Mouse (Mus musculus): ENCODE data around the gene Card9. TPM values are rescaled to one million over a fixed set of nuclear protein-coding genes. Genes with fewer than 3 reads are reported as not detected.

Card9 gene
- polyA plus RNA-seq, 1 experiment: 2.5 TPM

DNA sequence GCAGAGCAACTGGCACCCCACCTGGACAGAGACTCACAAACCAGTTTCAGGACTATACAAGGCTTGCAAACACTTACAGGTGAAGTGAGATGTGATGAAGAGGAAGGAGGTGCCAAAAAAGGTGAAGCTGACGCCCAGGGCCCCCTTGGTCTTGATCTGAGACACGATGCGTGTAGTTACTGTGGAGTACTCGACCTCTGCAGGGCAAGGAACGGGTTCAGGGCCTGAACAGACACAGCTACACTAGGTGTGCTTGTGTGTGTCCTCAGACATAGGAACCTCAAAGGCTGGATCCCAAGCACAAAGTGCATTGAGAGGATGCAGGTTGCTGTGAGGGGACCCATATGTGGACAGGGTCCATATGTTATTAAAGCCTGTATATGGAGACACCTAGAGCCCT is 39.6 kb upstream of the Card9 start:
- Histone ChIP-seq H3K36me3 (ENCODE audit: control insufficient read depth, insufficient read depth, low read length) (peaks cover 2% of the 10 kb centered on the region; the same call in 1 of the 2 replicates), H3K4me3 (ENCODE audit: insufficient read depth, low read depth, low read length) (no peak overlapping the region), H3K27me3 (replicated peaks; ENCODE audit: control insufficient read depth, insufficient read depth, low read length) (no peaks in the 10 kb centered on the region), H3K27ac (ENCODE audit: insufficient read depth, low read depth, low read length) (no peak overlapping the region), H3K4me1 (ENCODE audit: control insufficient read depth, insufficient read depth, low read length) (peaks cover 11% of the 10 kb centered on the region; the same call in 1 of the 2 replicates)
- DNase-seq: no peak
- TF ChIP-seq POLR2A (IDR thresholded peaks at IDR 0.05; ENCODE audit: low read depth, low read length) (no peak), CTCF (conservative IDR thresholded peaks at IDR 0.05; ENCODE audit: insufficient read depth, insufficient read length, low read depth, low read length) (no peak)
- 84% methylated on average over 5 of the region's 5 CpGs for WGBS

DNA sequence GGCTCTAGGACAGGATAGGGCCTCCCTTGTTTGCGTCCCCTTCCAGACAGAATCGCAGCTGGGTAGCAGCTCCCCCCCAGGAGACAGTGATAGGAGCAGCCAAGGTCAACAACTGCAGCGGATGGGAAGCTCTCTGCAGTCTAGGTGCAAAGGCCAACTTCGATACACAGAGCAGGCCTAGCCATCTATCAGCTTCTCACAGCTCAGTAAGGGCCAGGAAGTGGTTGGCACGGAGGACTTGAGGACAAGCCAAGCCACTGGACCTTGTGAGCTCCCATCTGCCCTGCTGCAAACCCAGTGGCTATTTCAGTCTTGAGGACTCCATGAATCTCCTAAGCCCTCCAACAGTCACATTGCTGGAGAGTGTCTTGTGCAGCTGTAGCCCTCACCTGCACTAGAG is 38.9 kb upstream of the Card9 start:
- Histone ChIP-seq H3K27ac (ENCODE audit: insufficient read depth, low read depth, low read length) (no peak overlapping the region), H3K4me3 (ENCODE audit: insufficient read depth, low read depth, low read length) (no peak overlapping the region), H3K4me1 (ENCODE audit: control insufficient read depth, insufficient read depth, low read length) (peaks cover 11% of the 10 kb centered on the region; the same call in 1 of the 2 replicates), H3K27me3 (replicated peaks; ENCODE audit: control insufficient read depth, insufficient read depth, low read length) (no peaks in the 10 kb centered on the region), H3K36me3 (ENCODE audit: control insufficient read depth, insufficient read depth, low read length) (peaks cover 2% of the 10 kb centered on the region; the same call in 1 of the 2 replicates)
- WGBS: 38% methylated on average over 5 of the region's 5 CpGs
- DNase-seq: peak; percentile 88
- TF ChIP-seq POLR2A (IDR thresholded peaks at IDR 0.05; ENCODE audit: low read depth, low read length) (no peak), CTCF (conservative IDR thresholded peaks at IDR 0.05; ENCODE audit: insufficient read depth, insufficient read length, low read depth, low read length) (no peak)

DNA sequence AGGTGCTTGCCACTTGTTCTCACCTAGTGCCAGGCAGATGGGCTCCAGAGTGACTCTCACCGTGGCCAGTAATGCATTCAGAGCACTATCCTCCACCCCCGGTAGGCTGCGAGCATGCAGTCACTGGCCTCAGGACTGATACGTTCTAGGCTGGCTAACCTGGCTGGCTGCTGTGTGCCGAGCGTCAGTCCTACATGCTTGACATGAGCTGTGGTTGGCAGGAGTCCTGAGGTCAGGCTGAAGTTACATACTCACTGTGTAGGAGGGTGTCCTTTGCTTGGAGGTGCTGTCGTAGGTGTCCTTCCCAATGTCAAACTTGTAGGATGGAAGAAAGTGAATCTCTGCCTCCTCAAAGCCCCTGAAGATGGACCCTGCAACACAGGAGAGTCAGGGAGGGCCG is 38.3 kb upstream of the Card9 start:
- Histone ChIP-seq H3K4me1 (ENCODE audit: control insufficient read depth, insufficient read depth, low read length) (peaks cover 11% of the 10 kb centered on the region; the same call in 1 of the 2 replicates), H3K36me3 (ENCODE audit: control insufficient read depth, insufficient read depth, low read length) (peaks cover 2% of the 10 kb centered on the region; the same call in 1 of the 2 replicates), H3K27ac (ENCODE audit: insufficient read depth, low read depth, low read length) (no peak overlapping the region), H3K4me3 (ENCODE audit: insufficient read depth, low read depth, low read length) (no peak overlapping the region), H3K27me3 (replicated peaks; ENCODE audit: control insufficient read depth, insufficient read depth, low read length) (no peaks in the 10 kb centered on the region)
- WGBS: 55% methylated on average over 8 of the region's 8 CpGs
- TF ChIP-seq CTCF (conservative IDR thresholded peaks at IDR 0.05; ENCODE audit: insufficient read depth, insufficient read length, low read depth, low read length): no peak
- TF ChIP-seq POLR2A (IDR thresholded peaks at IDR 0.05; ENCODE audit: low read depth, low read length): no peak
- DNase-seq: peak; percentile 61

DNA sequence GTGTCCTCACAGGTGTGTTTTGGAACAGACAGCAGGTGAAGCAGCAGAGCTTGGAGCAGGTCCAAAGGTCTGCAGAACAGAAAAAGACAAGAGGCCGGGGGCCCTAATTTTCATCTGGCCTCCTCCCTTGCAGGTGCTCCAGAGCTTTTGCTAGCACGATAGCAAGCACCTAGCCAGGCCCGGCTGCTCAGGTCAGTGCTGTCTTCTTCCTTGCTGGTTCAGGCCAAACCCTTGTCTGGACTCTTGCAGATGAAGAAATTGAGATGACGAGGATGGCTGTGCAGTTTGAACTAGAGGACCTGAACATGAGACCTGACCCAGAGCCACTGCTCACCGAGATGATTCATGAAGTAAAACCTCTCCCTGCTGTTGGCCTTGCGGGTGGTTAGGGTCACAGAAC is 30.9 kb upstream of the Card9 start:
- 81% methylated on average over 6 of the region's 6 CpGs for WGBS
- no peak for TF ChIP-seq CTCF (conservative IDR thresholded peaks at IDR 0.05; ENCODE audit: insufficient read depth, insufficient read length, low read depth, low read length)
- no peak for TF ChIP-seq POLR2A (IDR thresholded peaks at IDR 0.05; ENCODE audit: low read depth, low read length)
- Histone ChIP-seq H3K27me3 (replicated peaks; ENCODE audit: control insufficient read depth, insufficient read depth, low read length) (no peaks in the 10 kb centered on the region), H3K4me1 (ENCODE audit: control insufficient read depth, insufficient read depth, low read length) (peaks cover 9% of the 10 kb centered on the region; the same call in 1 of the 2 replicates), H3K4me3 (ENCODE audit: insufficient read depth, low read depth, low read length) (no peak overlapping the region), H3K36me3 (ENCODE audit: control insufficient read depth, insufficient read depth, low read length) (peaks cover 1% of the 10 kb centered on the region; the same call in 1 of the 2 replicates), H3K27ac (ENCODE audit: insufficient read depth, low read depth, low read length) (no peak overlapping the region)
- DNase-seq: no peak

DNA sequence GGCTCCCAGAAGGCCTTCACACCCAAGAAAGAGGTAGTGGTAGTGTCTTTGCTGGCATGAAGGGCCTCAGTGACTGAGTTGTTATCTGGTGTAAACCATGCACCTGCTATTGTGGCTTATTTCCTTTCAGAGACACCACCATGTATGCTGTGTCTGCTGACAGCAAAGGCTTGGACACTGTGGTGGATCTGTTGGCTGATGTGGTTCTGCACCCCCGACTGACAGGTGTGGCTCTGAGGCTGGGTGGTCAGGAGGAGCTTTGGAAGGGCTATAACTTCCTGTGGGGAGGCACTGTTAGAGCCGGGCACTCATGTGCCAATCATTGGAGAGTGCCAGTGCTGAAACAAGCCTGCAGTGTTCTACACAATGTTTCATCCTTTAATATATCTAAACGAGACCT is 30.2 kb upstream of the Card9 start:
- no peak for DNase-seq
- H3K27ac ChIP-seq (ENCODE audit: insufficient read depth, low read depth, low read length): no peak overlapping the region
- H3K4me1 ChIP-seq (ENCODE audit: control insufficient read depth, insufficient read depth, low read length): peaks cover 9% of the 10 kb centered on the region; the same call in 1 of the 2 replicates
- 78% methylated on average over 3 of the region's 3 CpGs for WGBS
- H3K4me3 ChIP-seq (ENCODE audit: insufficient read depth, low read depth, low read length): no peak overlapping the region
- peaks cover 2% of the 10 kb centered on the region; the same call in 1 of the 2 replicates for H3K36me3 ChIP-seq (ENCODE audit: control insufficient read depth, insufficient read depth, low read length)
- H3K27me3 ChIP-seq (replicated peaks; ENCODE audit: control insufficient read depth, insufficient read depth, low read length): no peaks in the 10 kb centered on the region
- TF ChIP-seq POLR2A (IDR thresholded peaks at IDR 0.05; ENCODE audit: low read depth, low read length): no peak
- no peak for TF ChIP-seq CTCF (conservative IDR thresholded peaks at IDR 0.05; ENCODE audit: insufficient read depth, insufficient read length, low read depth, low read length)

DNA sequence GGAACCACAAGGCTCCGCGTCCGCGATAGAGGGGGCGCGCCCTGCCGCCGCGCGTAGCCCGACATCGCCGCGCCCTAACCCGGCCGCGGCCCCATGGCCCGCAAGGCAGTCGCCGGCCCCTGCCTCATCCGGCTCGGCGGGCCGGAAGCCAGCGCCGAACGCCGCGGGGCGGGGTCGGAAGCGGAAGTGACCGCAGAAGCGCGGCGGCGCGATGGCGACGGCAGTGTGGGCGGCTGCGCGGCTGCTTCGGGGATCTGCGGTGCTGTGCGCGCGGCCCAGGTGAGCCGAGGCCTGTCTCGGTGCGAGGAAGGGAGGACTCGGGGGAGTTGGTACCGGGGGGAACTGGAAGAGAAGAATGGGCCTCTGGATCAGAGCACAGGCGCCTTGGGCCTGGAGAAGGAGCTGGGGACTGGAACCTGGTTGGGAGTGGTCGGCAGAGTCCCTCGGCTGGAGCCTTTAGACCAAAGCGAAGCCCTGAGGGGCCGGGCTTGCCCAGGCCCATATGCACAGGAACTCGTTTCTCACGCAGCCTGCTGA is 28.5 kb upstream of the Card9 start, which contains the start of the genes Entr1 and Pmpca:
Gene Entr1, minus strand, starts transcription at position 163 of the 537 bp plus-strand sequence.
Gene Pmpca, plus strand, starts transcription at position 186 of the 537 bp plus-strand sequence.
- peak within 1 kb of the TSS; percentile 43 for H3K27ac ChIP-seq (ENCODE audit: insufficient read depth, low read depth, low read length)
- WGBS: 1% methylated on average over 58 of the region's 60 CpGs

DNA sequence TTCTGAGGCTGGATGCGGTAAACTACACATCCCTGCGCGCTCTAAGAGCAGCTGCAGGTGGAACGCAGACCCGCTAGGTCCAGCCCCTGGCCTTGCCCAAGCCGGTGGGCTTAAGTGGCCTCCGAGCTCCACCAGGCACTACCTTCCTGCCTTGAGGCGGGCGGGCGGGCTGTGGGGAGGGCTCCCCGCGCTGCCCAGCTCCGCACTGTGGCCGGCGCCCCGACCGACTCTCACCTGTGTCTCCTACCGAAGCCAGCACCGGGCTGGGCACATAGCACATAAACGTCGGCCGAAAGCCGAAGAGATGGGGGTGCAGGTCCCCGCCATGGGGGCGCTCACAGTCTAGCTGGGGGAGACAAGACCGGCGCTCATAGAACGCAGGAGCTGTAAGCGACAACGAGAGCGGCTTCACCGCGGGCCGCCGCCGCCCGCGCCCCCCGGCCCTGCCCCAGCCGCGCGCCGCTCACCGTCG is 28.0 kb upstream of the Card9 start:
- Histone ChIP-seq H3K36me3 (ENCODE audit: control insufficient read depth, insufficient read depth, low read length) (peaks cover 5% of the 10 kb centered on the region), H3K27me3 (replicated peaks; ENCODE audit: control insufficient read depth, insufficient read depth, low read length) (no peaks in the 10 kb centered on the region), H3K27ac (ENCODE audit: insufficient read depth, low read depth, low read length) (peak overlapping the region; percentile 43), H3K4me1 (ENCODE audit: control insufficient read depth, insufficient read depth, low read length) (peaks cover 9% of the 10 kb centered on the region; the same call in 1 of the 2 replicates), H3K4me3 (ENCODE audit: insufficient read depth, low read depth, low read length) (peak overlapping the region; percentile 78)
- TF ChIP-seq POLR2A (IDR thresholded peaks at IDR 0.05; ENCODE audit: low read depth, low read length) (no peak), CTCF (conservative IDR thresholded peaks at IDR 0.05; ENCODE audit: insufficient read depth, insufficient read length, low read depth, low read length) (no peak)
- DNase-seq: no peak
- under 1% methylated on average over 45 of the region's 45 CpGs for WGBS

More for the DNA sequence above, 28.5 kb upstream of the Card9 start, which contains the start of the genes Entr1 and Pmpca:
- H3K4me1 ChIP-seq (ENCODE audit: control insufficient read depth, insufficient read depth, low read length): peaks cover 9% of the 10 kb centered on the region; the same call in 1 of the 2 replicates
- TF ChIP-seq CTCF (conservative IDR thresholded peaks at IDR 0.05; ENCODE audit: insufficient read depth, insufficient read length, low read depth, low read length): no peak
- peak; percentile 20 for TF ChIP-seq POLR2A (IDR thresholded peaks at IDR 0.05; ENCODE audit: low read depth, low read length)
- peak within 1 kb of the TSS; percentile 78 for H3K4me3 ChIP-seq (ENCODE audit: insufficient read depth, low read depth, low read length)
- no peaks in the 10 kb centered on the region for H3K27me3 ChIP-seq (replicated peaks; ENCODE audit: control insufficient read depth, insufficient read depth, low read length)
- peak; percentile 88 for DNase-seq
- H3K36me3 ChIP-seq (ENCODE audit: control insufficient read depth, insufficient read depth, low read length): peaks cover 5% of the 10 kb centered on the region

All from kidney, adult 2 months (tissue).